Mouse (Mus musculus): ENCODE measurements around the gene Ascl4.

DNA sequence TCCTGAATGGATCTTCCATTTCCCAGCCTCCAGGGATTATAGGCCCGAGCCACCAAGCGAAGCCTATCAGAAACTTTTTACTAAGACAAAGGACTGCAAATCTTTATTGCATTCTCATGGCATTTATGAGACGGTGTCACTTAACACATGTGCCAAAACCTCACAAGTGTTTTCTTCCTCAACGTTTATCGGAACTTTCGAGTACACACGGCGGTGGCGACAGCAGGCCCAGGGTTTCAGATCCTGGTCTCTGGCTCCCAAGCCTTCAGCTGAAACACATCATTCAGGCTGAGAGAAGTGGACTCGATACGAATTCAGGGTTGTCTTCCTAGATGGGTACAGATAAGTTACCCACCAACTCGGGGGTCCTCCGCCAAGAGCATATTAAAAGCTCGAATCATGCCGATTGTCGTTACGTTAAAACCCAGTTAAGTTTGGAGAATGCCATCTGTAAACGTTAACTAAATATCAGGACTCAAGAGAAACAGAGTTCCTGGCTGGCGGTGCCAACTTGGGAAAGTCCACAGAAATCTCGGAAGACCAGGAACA, 29.5 kb downstream of the Ascl4 start:
- TF ChIP-seq CTCF (IDR thresholded peaks at IDR 0.05; ENCODE audit: control insufficient read depth, insufficient read depth, insufficient replicate concordance, low read depth, low read length): no peak
- TF ChIP-seq POLR2A (IDR thresholded peaks at IDR 0.05; ENCODE audit: control insufficient read depth, low read depth, low read length): no peak
